Mouse (Mus musculus): ENCODE measurements around the gene Gm10097. TPM values are rescaled to one million over a fixed set of nuclear protein-coding genes. Genes with fewer than 3 reads are reported as not detected.

The Gm10097 gene
- polyA plus RNA-seq, 1 experiment from 2014 or later, result 0.14 TPM

GRCm38 (mm10) chr10:5086329-5086728, 17.3 kb downstream of the Gm10097 start:
- WGBS, result 85% methylated on average over 6 of the region's 6 CpGs
- H3K27me3 ChIP-seq (replicated peaks), result no peaks in the 10 kb centered on the region
- no peaks in the 10 kb centered on the region for H3K9me3 ChIP-seq
- no peak overlapping the region for H3K9ac ChIP-seq
- no peak overlapping the region for H3K4me2 ChIP-seq
- H3K4me3 ChIP-seq (replicated peaks), result no peak overlapping the region
- 0 out of 2 replicates have a peak, but pooled peaks cover 3% of the 10 kb centered on the region for H3K36me3 ChIP-seq
- H3K27ac ChIP-seq, result no peak overlapping the region
- no peak for ATAC-seq (ENCODE audit: insufficient read depth, low FRiP score, low read depth)
- no peaks in the 10 kb centered on the region for H3K4me1 ChIP-seq

GRCm38 (mm10) chr10:5087336-5087735, 18.3 kb downstream of the Gm10097 start:
- no peak overlapping the region for H3K4me3 ChIP-seq (replicated peaks)
- no peak overlapping the region for H3K27ac ChIP-seq
- H3K4me1 ChIP-seq, result no peaks in the 10 kb centered on the region
- 0 out of 2 replicates have a peak, but pooled peaks cover 3% of the 10 kb centered on the region for H3K36me3 ChIP-seq
- H3K9me3 ChIP-seq, result no peaks in the 10 kb centered on the region
- H3K27me3 ChIP-seq (replicated peaks), result no peaks in the 10 kb centered on the region
- WGBS, result 85% methylated on average over 7 of the region's 7 CpGs
- no peak overlapping the region for H3K9ac ChIP-seq
- H3K4me2 ChIP-seq, result no peak overlapping the region
- no peak for ATAC-seq (ENCODE audit: insufficient read depth, low FRiP score, low read depth)

- no peak overlapping the region for H3K4me3 ChIP-seq (replicated peaks)
- H3K27ac ChIP-seq, result no peak overlapping the region
- 89% methylated on average over 4 of the region's 4 CpGs for WGBS
- H3K4me1 ChIP-seq, result no peaks in the 10 kb centered on the region
- no peak for ATAC-seq (ENCODE audit: insufficient read depth, low FRiP score, low read depth)
- H3K9me3 ChIP-seq, result no peaks in the 10 kb centered on the region
- H3K4me2 ChIP-seq, result no peak overlapping the region
- no peaks in the 10 kb centered on the region for H3K27me3 ChIP-seq (replicated peaks)
- no peak overlapping the region for H3K9ac ChIP-seq
- H3K36me3 ChIP-seq, result no peaks in the 10 kb centered on the region
Observed at GRCm38 (mm10) chr10:5089133-5089532, 20.1 kb downstream of the Gm10097 start.

- H3K4me1 ChIP-seq, result no peaks in the 10 kb centered on the region
- H3K4me2 ChIP-seq, result no peak overlapping the region
- no peak overlapping the region for H3K9ac ChIP-seq
- 75% methylated on average over 10 of the region's 10 CpGs for WGBS
- H3K36me3 ChIP-seq, result peaks cover 7% of the 10 kb centered on the region; the same call in 1 of the 2 replicates
- no peaks in the 10 kb centered on the region for H3K9me3 ChIP-seq
- no peak overlapping the region for H3K27ac ChIP-seq
- H3K27me3 ChIP-seq (replicated peaks), result no peaks in the 10 kb centered on the region
- H3K4me3 ChIP-seq (replicated peaks), result no peak overlapping the region
- no peak for ATAC-seq (ENCODE audit: insufficient read depth, low FRiP score, low read depth)
Observed at GRCm38 (mm10) chr10:5096996-5097753, 28.2 kb downstream of the Gm10097 start.

GRCm38 (mm10) chr10:5097754-5098137, 28.8 kb downstream of the Gm10097 start:
- no peaks in the 10 kb centered on the region for H3K9me3 ChIP-seq
- peaks cover 7% of the 10 kb centered on the region; the same call in 1 of the 2 replicates for H3K36me3 ChIP-seq
- no peak overlapping the region for H3K27ac ChIP-seq
- H3K4me2 ChIP-seq, result no peak overlapping the region
- H3K4me1 ChIP-seq, result no peaks in the 10 kb centered on the region
- H3K4me3 ChIP-seq (replicated peaks), result no peak overlapping the region
- no peak overlapping the region for H3K9ac ChIP-seq
- H3K27me3 ChIP-seq (replicated peaks), result no peaks in the 10 kb centered on the region
- ATAC-seq (ENCODE audit: insufficient read depth, low FRiP score, low read depth), result no peak
- WGBS, result 66% methylated on average over 2 of the region's 2 CpGs

GRCm38 (mm10) chr10:5110773-5111172, 41.8 kb downstream of the Gm10097 start:
- no peak overlapping the region for H3K4me3 ChIP-seq (replicated peaks)
- no peaks in the 10 kb centered on the region for H3K4me1 ChIP-seq
- H3K9me3 ChIP-seq, result no peaks in the 10 kb centered on the region
- H3K27ac ChIP-seq, result no peak overlapping the region
- peaks cover 19% of the 10 kb centered on the region; the same call in 1 of the 2 replicates for H3K36me3 ChIP-seq
- H3K9ac ChIP-seq, result no peak overlapping the region
- H3K27me3 ChIP-seq (replicated peaks), result no peaks in the 10 kb centered on the region
- ATAC-seq (ENCODE audit: insufficient read depth, low FRiP score, low read depth), result no peak
- WGBS, result 81% methylated on average over 5 of the region's 5 CpGs
- no peak overlapping the region for H3K4me2 ChIP-seq

GRCm38 (mm10) chr10:5116155-5116554, 47.2 kb downstream of the Gm10097 start:
- Histone ChIP-seq H3K4me2 (no peak overlapping the region), H3K36me3 (peaks cover 13% of the 10 kb centered on the region; the same call in 1 of the 2 replicates), H3K27me3 (replicated peaks) (no peaks in the 10 kb centered on the region), H3K9me3 (no peaks in the 10 kb centered on the region), H3K27ac (no peak overlapping the region), H3K9ac (no peak overlapping the region), H3K4me1 (no peaks in the 10 kb centered on the region), H3K4me3 (replicated peaks) (no peak overlapping the region)
- ATAC-seq (ENCODE audit: insufficient read depth, low FRiP score, low read depth), result no peak
- 89% methylated on average over 5 of the region's 5 CpGs for WGBS

GRCm38 (mm10) chr10:5116720-5117119, 47.7 kb downstream of the Gm10097 start:
- Histone ChIP-seq H3K4me3 (replicated peaks) (no peak overlapping the region), H3K4me2 (no peak overlapping the region), H3K4me1 (no peaks in the 10 kb centered on the region), H3K36me3 (0 out of 2 replicates have a peak, but pooled peaks cover 8% of the 10 kb centered on the region), H3K27ac (no peak overlapping the region), H3K9me3 (no peaks in the 10 kb centered on the region), H3K27me3 (replicated peaks) (no peaks in the 10 kb centered on the region), H3K9ac (no peak overlapping the region)
- WGBS, result 65% methylated on average over 6 of the region's 6 CpGs
- no peak for ATAC-seq (ENCODE audit: insufficient read depth, low FRiP score, low read depth)

Measured in stomach, embryonic 15.5 days (tissue).